Comparison of ENCODE assay signal across 26 mouse cellular contexts in the genomic region with DNA sequence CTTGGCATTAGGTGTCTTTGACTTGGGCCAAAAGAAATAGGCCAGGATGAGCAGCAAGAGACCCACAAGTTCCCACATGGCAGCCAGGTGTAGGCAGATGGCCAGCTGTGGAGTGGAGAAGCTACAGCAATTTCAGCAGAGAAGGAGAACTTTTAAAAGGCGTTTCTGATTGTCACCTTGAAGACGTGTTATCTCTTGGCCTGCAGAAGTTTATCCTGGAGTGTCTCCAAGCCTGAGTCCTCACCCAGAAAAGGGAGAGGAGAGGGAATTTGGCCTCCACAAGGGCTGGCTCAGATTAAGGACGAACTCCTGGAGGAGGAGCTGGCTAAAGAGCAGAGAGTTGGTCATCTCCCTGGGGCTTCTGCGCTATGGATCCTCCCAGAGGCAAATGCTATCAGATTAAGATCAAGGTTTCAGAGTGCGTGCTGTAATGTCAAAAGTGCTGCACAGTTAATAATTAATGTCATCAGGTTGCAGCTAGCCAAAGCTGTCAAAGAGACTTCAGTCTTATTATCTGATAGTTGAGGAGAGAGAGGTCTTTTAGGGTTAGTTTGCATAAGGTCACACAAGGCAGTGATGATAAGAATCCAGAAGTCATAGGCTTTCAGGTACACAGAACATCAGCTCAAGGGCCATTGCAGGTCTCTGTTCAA. TPM values are rescaled to one million over a fixed set of nuclear protein-coding genes. Genes with fewer than 3 reads are reported as not detected.
DNase-seq lines count a peak whose midpoint lies in the region; ATAC-seq and TF ChIP-seq lines count a peak whose summit lies in the region.
"Had no signal": no experiment of that assay in that cellular context is flagged by ENCODE, and none has a peak within 500 bp of the region (broad histone marks: within the 10 kb centered on the region; RNA-seq: fewer than 3 reads in every experiment).

A gene (minus strand): TSS at position 407 of the 653 bp plus-strand sequence.

- 0 out of 2 replicates have a peak within 1 kb of the TSS, but pooled peaks have one; percentile 16 for H3K9ac ChIP-seq in heart, embryonic 11.5 days (ENCODE audit: low read depth, low read length)
- no peak within 1 kb of the TSS for H3K9ac ChIP-seq in heart, embryonic 12.5 days
- H3K9ac ChIP-seq: embryonic facial prominence, embryonic 12.5 days; forebrain, embryonic 15.5 days; heart, embryonic 13.5 days; hindbrain, embryonic 13.5 days; limb, embryonic 12.5 days had no signal

- no peak within 1 kb of the TSS for H3K4me2 ChIP-seq in heart, embryonic 11.5 days
- no peak within 1 kb of the TSS for H3K4me2 ChIP-seq in heart, embryonic 12.5 days
- H3K4me2 ChIP-seq: embryonic facial prominence, embryonic 12.5 days; forebrain, embryonic 15.5 days; heart, embryonic 13.5 days; hindbrain, embryonic 13.5 days; limb, embryonic 12.5 days had no signal

- WGBS in heart, embryonic 11.5 days (ENCODE audit: insufficient replicate concordance) = 47% methylated on average over 5 of the region's 5 CpGs
- 24% methylated on average over 5 of the region's 5 CpGs for WGBS in heart, embryonic 12.5 days

- H3K27me3 ChIP-seq in heart, embryonic 11.5 days (ENCODE audit: control insufficient read depth, insufficient read depth, low read length) = peaks cover 12% of the 10 kb centered on the region; the same call in 1 of the 2 replicates
- H3K27me3 ChIP-seq in heart, embryonic 12.5 days (replicated peaks) = peaks cover 10% of the 10 kb centered on the region; the same call in 1 of the 2 replicates
- H3K27me3 ChIP-seq in testis, adult 2 months (ENCODE audit: control insufficient read depth, insufficient read depth, low read length) = no peaks in the 10 kb centered on the region
- H3K27me3 ChIP-seq: CH12.LX; forebrain, embryonic 15.5 days had no signal

- intact Hi-C loops in gastrocnemius, adult 2 months (cut with DNase I) = loop anchor here (5.0 kb wide), 1 partner anchor 84 kb away; no protein-coding TSS in a partner anchor

- H3K4me3 ChIP-seq in heart, embryonic 11.5 days (ENCODE audit: low read depth, low read length) = no peak within 1 kb of the TSS
- H3K4me3 ChIP-seq in heart, embryonic 12.5 days = no peak within 1 kb of the TSS
- no peak within 1 kb of the TSS for H3K4me3 ChIP-seq in testis, adult 2 months (ENCODE audit: control insufficient read depth, low read depth, low read length)
- H3K4me3 ChIP-seq in gastrocnemius, adult 2 months = no peak within 1 kb of the TSS
- H3K4me3 ChIP-seq: embryonic facial prominence, embryonic 12.5 days; forebrain, embryonic 15.5 days; heart, embryonic 13.5 days; hindbrain, embryonic 13.5 days; limb, embryonic 12.5 days had no signal

- no peaks in the 10 kb centered on the region for H3K9me3 ChIP-seq in heart, embryonic 11.5 days (replicated peaks; ENCODE audit: control insufficient read depth, low read length)
- no peaks in the 10 kb centered on the region for H3K9me3 ChIP-seq in heart, embryonic 12.5 days (replicated peaks)
- H3K9me3 ChIP-seq: embryonic facial prominence, embryonic 12.5 days; forebrain, embryonic 15.5 days; heart, embryonic 13.5 days; hindbrain, embryonic 13.5 days; limb, embryonic 12.5 days had no signal

- no peak for TF ChIP-seq POLR2A in testis, adult 2 months (IDR thresholded peaks at IDR 0.05; ENCODE audit: control insufficient read depth, low read depth, low read length)

- peaks cover 10% of the 10 kb centered on the region for H3K4me1 ChIP-seq in heart, embryonic 11.5 days (ENCODE audit: control insufficient read depth, insufficient read depth, low read length)
- peaks cover 18% of the 10 kb centered on the region; the same call in 1 of the 2 replicates for H3K4me1 ChIP-seq in heart, embryonic 12.5 days (replicated peaks)
- no peaks in the 10 kb centered on the region for H3K4me1 ChIP-seq in testis, adult 2 months (ENCODE audit: control insufficient read depth, insufficient read depth, low read length)
- H3K4me1 ChIP-seq: embryonic facial prominence, embryonic 12.5 days; forebrain, embryonic 15.5 days; hindbrain, embryonic 13.5 days; limb, embryonic 12.5 days had no signal

- no peak within 1 kb of the TSS for H3K27ac ChIP-seq in heart, embryonic 11.5 days (ENCODE audit: low read depth, low read length)
- no peak within 1 kb of the TSS for H3K27ac ChIP-seq in heart, embryonic 12.5 days (ENCODE audit: poor library complexity, severe bottlenecking)
- peak within 1 kb of the TSS; percentile 3 for H3K27ac ChIP-seq in testis, adult 2 months (ENCODE audit: control insufficient read depth, insufficient read depth, low read depth, low read length)
- H3K27ac ChIP-seq in gastrocnemius, adult 2 months = no peak within 1 kb of the TSS
- H3K27ac ChIP-seq: embryonic facial prominence, embryonic 12.5 days; forebrain, embryonic 15.5 days; heart, embryonic 13.5 days; hindbrain, embryonic 13.5 days; limb, embryonic 12.5 days had no signal

- no peak for DNase-seq in testis, postnatal 10 days (ENCODE audit: low spot score)
- DNase-seq in gonadal fat pad, adult 2 months (ENCODE audit: low read depth) = peak; percentile 44
- no peak for DNase-seq in thymus, postnatal 4 days
- DNase-seq in gastrocnemius, adult 2 months = no peak
- DNase-seq: cerebellum, adult 9-11 months; gastrocnemius, postnatal 36 days; lung, adult 18-20 months; right cerebral cortex, adult 18-20 months; spleen, adult 18-20 months had no signal

- H3K36me3 ChIP-seq in heart, embryonic 11.5 days (ENCODE audit: control insufficient read depth, insufficient read depth, low read length) = no peaks in the 10 kb centered on the region
- H3K36me3 ChIP-seq in heart, embryonic 12.5 days = no peaks in the 10 kb centered on the region
- no peaks in the 10 kb centered on the region for H3K36me3 ChIP-seq in testis, adult 2 months (ENCODE audit: control insufficient read depth, insufficient read depth, low read length)
- H3K36me3 ChIP-seq: embryonic facial prominence, embryonic 12.5 days; forebrain, embryonic 15.5 days; heart, embryonic 13.5 days; hindbrain, embryonic 13.5 days; limb, embryonic 12.5 days had no signal

- no peak for TF ChIP-seq CTCF in testis, adult 2 months (IDR thresholded peaks at IDR 0.05; ENCODE audit: control insufficient read depth, insufficient read depth, insufficient replicate concordance, low read depth, low read length)
- no peak for TF ChIP-seq CTCF in gastrocnemius, adult 2 months (IDR thresholded peaks at IDR 0.05)

- ATAC-seq in heart, embryonic 11.5 days (replicated peaks; ENCODE audit: insufficient number of reproducible peaks, low FRiP score, low TSS enrichment) = no peak
- no peak for ATAC-seq in heart, embryonic 12.5 days (ENCODE audit: insufficient number of reproducible peaks, low FRiP score)
- ATAC-seq in activated CD4-positive, CD25-positive, alpha-beta regulatory T cell, adult 4 months = no peak
- ATAC-seq: forebrain, embryonic 15.5 days had no signal

RNA-seq across cellular contexts. Expression of the gene that starts here (rescaled TPM):
- polyA plus RNA-seq in heart, embryonic 11.5 days (2014; fragmentation: Nextera tagmentation; extraction: Ambion mirVana) = 0.97 and 1.1 TPM in 2 replicates
- polyA plus RNA-seq in heart, embryonic 12.5 days (2016; fragmentation: Nextera tagmentation; extraction: Ambion mirVana) = 0.86 and 1.3 TPM in 2 replicates
- 174 and 209 TPM in 2 replicates for polyA plus RNA-seq in testis, adult 2 months (2012; rRNA removed)
- polyA plus RNA-seq in gonadal fat pad, adult 2 months (2012; rRNA removed) = 23.7 and 32.4 TPM in 2 replicates
- not detected for polyA plus RNA-seq in activated CD4-positive, CD25-positive, alpha-beta regulatory T cell, adult 4 months (2017; shearing (Covaris generic))
- not detected for total RNA-seq in gastrocnemius, adult 2 months (2021)
- total RNA-seq: CH12.LX; gastrocnemius, postnatal 36 days; heart, postnatal 25 days; layer of hippocampus, postnatal 10 days; left cerebral cortex, postnatal 10 days had no signal
- polyA plus RNA-seq: cortical plate, adult 2 months; forebrain, embryonic 15.5 days; hindbrain, embryonic 13.5 days; intestine, embryonic 14.5 days; limb, embryonic 12.5 days; neural tube, embryonic 11.5 days; stomach, embryonic 14.5 days had no signal

Comparison
In these comparisons a context has a peak if more than half of its experiments do, and no peak if none do; other contexts are left out.
1. RNA of the gene that starts here (polyA plus RNA-seq): 174 to 209 TPM in testis, adult 2 months and 23.7 to 32.4 TPM in gonadal fat pad, adult 2 months; 0.97 to 1.1 TPM in heart, embryonic 11.5 days, 0.86 to 1.3 TPM in heart, embryonic 12.5 days and not detected in activated CD4-positive, CD25-positive, alpha-beta regulatory T cell, adult 4 months; every median in the first group is over 10 times any median in the second.